Mouse (Mus musculus) testis, adult 2 months (tissue): ENCODE results near the gene Kif7.

ENCODE experiments used
- CTCF ChIP-seq: fragments of 200-500 bp; IDR thresholded peaks from 2 replicates; pipeline ENCODE4 v1.5.1; 2012; ENCODE audit warnings: low read depth, mild to moderate bottlenecking, inconsistent platforms, low read length, moderate library complexity; ENCODE audit not compliant: control insufficient read depth, insufficient read depth, insufficient replicate concordance
- POLR2A ChIP-seq: fragments of 200-500 bp; IDR thresholded peaks from 2 replicates; pipeline ENCODE4 v1.6.1; 2012; ENCODE audit warnings: low read depth, mild to moderate bottlenecking, inconsistent platforms, low read length, moderate library complexity; ENCODE audit not compliant: control insufficient read depth

GRCm38 (mm10) chr7:79749511-79749910 is 34.0 kb upstream of the Kif7 start:
- TF ChIP-seq CTCF (no peak), POLR2A (no peak)
